Mouse (Mus musculus) olfactory bulb, adult 2 months (tissue): ENCODE measurements at regions not wholly inside any gene's neighbourhood (a gene's known extent, or its start where the extent isn't known, plus 50 kb on each side); places are given as distances from the start of the nearest gene placed in this dataset.

Experiments used
- CTCF ChIP-seq: fragments of 200-500 bp; IDR thresholded peaks from 2 replicates; pipeline ENCODE4 v1.5.1; 2012; ENCODE audit warnings: low read depth, mild to moderate bottlenecking, low read length, moderate library complexity; ENCODE audit not compliant: insufficient read depth
- POLR2A ChIP-seq: fragments of 200-500 bp; IDR thresholded peaks from 2 replicates; pipeline ENCODE4 v1.6.1; 2012; ENCODE audit warnings: mild to moderate bottlenecking, low read depth, low read length, moderate library complexity; ENCODE audit not compliant: insufficient read depth

DNA sequence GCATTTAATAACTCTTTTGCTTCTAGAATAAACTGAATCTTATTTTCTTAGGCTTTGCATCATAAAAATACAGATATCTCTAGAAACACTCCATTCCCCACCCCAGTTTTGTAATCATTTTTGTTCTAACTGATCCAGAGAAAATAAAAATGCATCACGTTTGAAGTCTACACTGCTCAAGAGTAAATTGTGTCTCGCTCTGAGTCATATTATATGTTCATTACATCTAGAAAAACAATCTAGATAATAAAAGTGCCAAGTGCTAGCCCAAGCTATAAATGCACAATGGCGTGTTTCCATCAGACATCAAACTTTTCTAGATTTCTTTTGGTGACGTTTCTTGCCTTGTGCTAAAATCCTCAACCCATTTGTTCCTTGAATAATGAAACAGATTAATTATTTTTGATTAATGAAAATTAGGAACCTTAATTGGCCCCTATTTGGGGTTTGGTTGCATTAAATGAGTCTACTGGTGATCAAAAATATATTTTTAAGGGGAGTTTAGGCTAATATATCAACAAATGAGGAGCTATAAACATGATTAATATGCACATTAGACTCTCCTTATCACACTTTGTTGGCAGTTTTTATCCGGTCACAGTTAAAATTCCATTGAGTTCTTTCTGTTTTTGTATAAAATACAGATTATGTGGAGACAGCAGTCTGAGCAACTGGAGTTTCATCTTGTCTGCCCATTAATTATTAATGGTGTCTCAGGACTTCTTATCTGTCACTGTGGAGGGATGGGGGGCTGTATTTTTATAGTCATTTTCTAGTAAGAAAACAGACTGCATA, 206.0 kb downstream of the Tbx18 start:
- TF ChIP-seq CTCF (no peak), POLR2A (no peak)
